Mouse (Mus musculus) gastrocnemius, adult 2 months (tissue): Measurements from ENCODE around the gene Selenop. TPM values are rescaled to one million over a fixed set of nuclear protein-coding genes. Genes with fewer than 3 reads are reported as not detected.
"Not testable (repeated sequence)": the region's sequence is repeated elsewhere in the genome, so short reads cannot be mapped to it uniquely, and the experiment has no call there.

Source experiments
- DNase-seq: peaks from one replicate; pipeline ENCODE4 v3.0.0; 2022
- H3K27ac ChIP-seq: fragments of 200-600 bp; 2 replicates; pipeline ENCODE4 v1.8.1; 2022; ENCODE audit warnings: mild to moderate bottlenecking
- H3K4me3 ChIP-seq: fragments of 200-600 bp; 2 replicates; pipeline ENCODE4 v1.8.1; 2022; ENCODE audit warnings: mild to moderate bottlenecking, moderate library complexity
- CTCF ChIP-seq: fragments of 200-600 bp; IDR thresholded peaks from 2 replicates; pipeline ENCODE4 v1.8.1; 2022; ENCODE audit warnings: antibody characterized with exemption, mild to moderate bottlenecking, moderate library complexity
- intact Hi-C: fragments of 180-260 bp; cut with DNase I; formaldehyde crosslinking; loops from one replicate; pipeline ENCODE4 v1.15.1; 2025
- long read RNA-seq, 2 experiments: library from polyadenylated mRNA; stranded (forward); transcript quantifications; one replicate each; pipeline ENCODE4 v2.0.0; 2021
- total RNA-seq, 2 experiments: library from RNA; stranded (reverse); gene quantifications; 2 replicates each; pipeline ENCODE4 v1.2.3; 2021

Gene Selenop
- 100 to 1,000 TPM; 104 to 171 TPM for total RNA-seq
- long read RNA-seq, experiment 1, transcript Selenop-203 (5 exons, 2,085 nt) = major isoform, 170 of 180 reads
- long read RNA-seq, experiment 1, partial matches to known transcripts = 9 of 180 reads
- long read RNA-seq, experiment 1, other reads (novel, unspliced or antisense) = 1 of 180 reads
- long read RNA-seq, experiment 2, transcript Selenop-203 (5 exons, 2,085 nt) = major isoform, 113 of 120 reads
- long read RNA-seq, experiment 2, partial matches to known transcripts = 4 of 120 reads
- long read RNA-seq, experiment 2, other reads (novel, unspliced or antisense) = 3 of 120 reads

- intact Hi-C loops = no loop called here
- TF ChIP-seq CTCF = no peak
- no peak for DNase-seq
These were observed at the start of gene Selenop for GRCm38 (mm10) chr15:3268247-3268646. Selenop (plus strand) TSS chr15:3268547.

GRCm38 (mm10) chr15:3218668-3219067 is 49.7 kb upstream of the Selenop start:
- intact Hi-C loops, DNase-seq, H3K27ac ChIP-seq, H3K4me3 ChIP-seq: not testable (repeated sequence)

More at GRCm38 (mm10) chr15:3268247-3268646, at the start of gene Selenop:
- H3K4me3 ChIP-seq = no peak within 1 kb of the TSS
- peak within 1 kb of the TSS; percentile 97; the same call in 1 of the 2 replicates for H3K27ac ChIP-seq

GRCm38 (mm10) chr15:3222803-3223437 is 45.4 kb upstream of the Selenop start:
- TF ChIP-seq CTCF = no peak
- H3K27ac ChIP-seq = no peak overlapping the region
- intact Hi-C loops = no loop called here
- H3K4me3 ChIP-seq = no peak overlapping the region
- DNase-seq = no peak

GRCm38 (mm10) chr15:3226573-3226972 is 41.8 kb upstream of the Selenop start:
- DNase-seq = no peak
- Histone ChIP-seq H3K4me3 (no peak overlapping the region), H3K27ac (no peak overlapping the region)
- no peak for TF ChIP-seq CTCF
- intact Hi-C loops = loop anchor here (5.0 kb wide), 1 partner anchor 46 kb away; no protein-coding TSS in a partner anchor

- no peak for TF ChIP-seq CTCF
- intact Hi-C loops = loop anchor here (5.0 kb wide), 1 partner anchor 44 kb away; no protein-coding TSS in a partner anchor
- Histone ChIP-seq H3K27ac (peak overlapping the region; percentile 83), H3K4me3 (peak overlapping the region; percentile 30)
- peak; percentile 40 for DNase-seq
These were observed 40.2 kb upstream of the Selenop start for GRCm38 (mm10) chr15:3228185-3228584.

- Histone ChIP-seq H3K27ac (peak overlapping the region; percentile 83), H3K4me3 (no peak overlapping the region)
- intact Hi-C loops = loop anchor here (5.0 kb wide), 1 partner anchor 43 kb away; no protein-coding TSS in a partner anchor
- DNase-seq = no peak
- TF ChIP-seq CTCF = no peak
These were observed 39.4 kb upstream of the Selenop start for GRCm38 (mm10) chr15:3228990-3229389.

- Histone ChIP-seq H3K4me3 (no peak overlapping the region), H3K27ac (no peak overlapping the region)
- no peak for DNase-seq
- TF ChIP-seq CTCF = no peak
- intact Hi-C loops = no loop called here
These were observed 37.3 kb upstream of the Selenop start for GRCm38 (mm10) chr15:3231004-3231403.

DNA sequence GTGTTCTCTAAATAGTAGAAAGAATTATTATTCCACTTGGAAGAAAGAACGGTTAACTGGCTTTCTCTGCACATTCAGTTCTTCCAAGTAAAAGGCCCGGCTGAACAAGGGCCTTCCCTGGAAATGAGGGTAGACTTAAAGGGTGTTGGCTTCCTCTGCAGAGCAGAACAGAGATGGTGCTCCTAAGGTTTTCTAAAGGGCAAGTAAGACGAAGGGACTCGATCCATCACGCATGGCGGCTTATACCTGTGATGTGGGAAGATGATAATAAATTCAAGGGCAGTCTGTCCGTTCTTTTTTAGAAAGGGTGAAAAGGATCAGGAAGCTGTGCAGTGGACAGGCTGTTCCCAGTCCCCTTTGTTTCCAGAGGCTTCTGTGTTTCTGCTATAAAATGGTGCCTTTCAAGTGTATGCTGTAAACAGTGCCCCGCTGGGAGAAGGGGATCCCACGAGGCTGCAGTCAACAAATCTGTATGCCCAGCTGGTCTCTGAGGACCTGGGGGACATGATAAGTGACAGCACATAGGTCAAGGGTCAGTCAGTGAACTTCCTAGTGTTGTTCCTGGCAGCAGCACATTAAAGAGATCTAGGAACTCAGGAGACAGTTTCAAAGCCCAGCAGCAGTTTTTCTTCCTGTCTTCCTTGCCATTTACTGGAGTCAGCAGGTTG is 36.0 kb upstream of the Selenop start:
- intact Hi-C loops = no loop called here
- no peak overlapping the region for H3K4me3 ChIP-seq
- no peak for TF ChIP-seq CTCF
- no peak for DNase-seq
- H3K27ac ChIP-seq = peak overlapping the region; percentile 59

- no peak for DNase-seq
- intact Hi-C loops = no loop called here
- Histone ChIP-seq H3K27ac (no peak overlapping the region), H3K4me3 (no peak overlapping the region)
- no peak for TF ChIP-seq CTCF
These were observed 34.4 kb upstream of the Selenop start for GRCm38 (mm10) chr15:3233837-3234551.

- DNase-seq = no peak
- TF ChIP-seq CTCF = no peak
- intact Hi-C loops = no loop called here
- no peak overlapping the region for H3K27ac ChIP-seq
- H3K4me3 ChIP-seq = no peak overlapping the region
These were observed 32.0 kb upstream of the Selenop start for GRCm38 (mm10) chr15:3236338-3236737.

GRCm38 (mm10) chr15:3237963-3238362 is 30.4 kb upstream of the Selenop start:
- DNase-seq = no peak
- H3K27ac ChIP-seq = no peak overlapping the region
- no peak for TF ChIP-seq CTCF
- intact Hi-C loops = no loop called here
- no peak overlapping the region for H3K4me3 ChIP-seq

GRCm38 (mm10) chr15:3245036-3245435 is 23.3 kb upstream of the Selenop start:
- DNase-seq, H3K4me3 ChIP-seq, intact Hi-C loops, H3K27ac ChIP-seq: not testable (repeated sequence)
